Mouse (Mus musculus): ENCODE data around the gene Thsd4. TPM values are rescaled to one million over a fixed set of nuclear protein-coding genes. Genes with fewer than 3 reads are reported as not detected.

Thsd4 gene
- 5.2 and 6.0 TPM in 2 replicates for polyA plus RNA-seq (2015; fragmentation: Nextera tagmentation; extraction: Ambion mirVana)

DNA sequence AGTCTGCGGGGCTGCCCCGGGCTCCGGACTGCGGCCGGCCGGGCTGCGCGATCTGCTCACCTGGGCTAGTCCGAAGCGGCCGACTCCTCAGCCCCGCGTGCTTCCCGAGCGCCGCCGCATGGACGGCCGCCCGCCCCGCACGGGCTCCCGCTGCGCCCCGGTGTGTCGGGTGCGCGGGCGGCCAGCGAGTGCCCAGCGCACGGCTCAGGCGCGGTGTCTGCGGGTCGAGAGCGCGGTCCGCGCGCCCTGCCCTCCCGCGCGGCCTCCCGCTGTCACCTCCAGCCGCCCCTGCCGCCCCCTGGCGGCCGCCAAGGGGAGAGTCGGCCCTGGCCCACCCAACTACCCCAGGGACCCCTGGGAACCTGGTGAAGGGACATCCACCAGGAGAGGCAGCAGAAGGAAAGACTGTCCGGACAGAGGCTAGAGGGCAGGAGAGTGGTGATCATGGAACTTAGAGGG lies at the start of gene Thsd4:
TSS of gene Thsd4 (minus strand) at position 241 of the 459 bp plus-strand sequence.
- peak; percentile 65; the same call in 1 of the 2 replicates for ATAC-seq
- under 1% methylated on average over 38 of the region's 51 CpGs for WGBS
- peaks cover 44% of the 10 kb centered on the region for H3K27me3 ChIP-seq
- no peaks in the 10 kb centered on the region for H3K9me3 ChIP-seq (replicated peaks)
- no peaks in the 10 kb centered on the region for H3K36me3 ChIP-seq (ENCODE audit: poor library complexity, severe bottlenecking)
- H3K4me3 ChIP-seq: peak within 1 kb of the TSS; percentile 57
- no peak within 1 kb of the TSS for H3K27ac ChIP-seq
- peak within 1 kb of the TSS; percentile 85 for H3K4me2 ChIP-seq
- peak within 1 kb of the TSS; percentile 70 for H3K9ac ChIP-seq
- peaks cover 42% of the 10 kb centered on the region for H3K4me1 ChIP-seq

DNA sequence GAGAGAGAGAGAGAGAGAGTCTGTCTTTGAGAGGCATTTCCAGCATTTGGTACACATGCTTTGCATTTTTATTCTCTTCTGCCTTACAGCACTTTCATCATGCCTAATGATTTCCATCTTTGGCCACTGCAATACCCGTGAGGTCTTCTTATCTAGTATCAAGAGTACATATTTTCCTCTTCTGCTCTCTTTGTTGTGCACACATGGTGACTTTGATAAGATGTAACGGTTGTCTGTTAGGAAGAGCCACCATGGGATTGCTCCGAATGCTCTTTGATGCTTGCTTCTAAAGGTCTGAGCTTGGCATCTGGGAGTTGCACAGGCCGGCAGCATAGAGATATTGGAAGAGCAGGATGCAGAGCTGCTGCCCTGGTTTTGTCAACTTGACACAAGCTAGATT lies 49.2 kb upstream of the Thsd4 start:
- Histone ChIP-seq H3K36me3 (ENCODE audit: poor library complexity, severe bottlenecking) (0 out of 2 replicates have a peak, but pooled peaks cover 2% of the 10 kb centered on the region), H3K4me2 (no peak overlapping the region), H3K27ac (no peak overlapping the region), H3K4me1 (no peaks in the 10 kb centered on the region), H3K9ac (no peak overlapping the region), H3K9me3 (replicated peaks) (no peaks in the 10 kb centered on the region), H3K4me3 (no peak overlapping the region), H3K27me3 (no peaks in the 10 kb centered on the region)
- no peak for ATAC-seq
- 91% methylated on average over 4 of the region's 4 CpGs for WGBS

DNA sequence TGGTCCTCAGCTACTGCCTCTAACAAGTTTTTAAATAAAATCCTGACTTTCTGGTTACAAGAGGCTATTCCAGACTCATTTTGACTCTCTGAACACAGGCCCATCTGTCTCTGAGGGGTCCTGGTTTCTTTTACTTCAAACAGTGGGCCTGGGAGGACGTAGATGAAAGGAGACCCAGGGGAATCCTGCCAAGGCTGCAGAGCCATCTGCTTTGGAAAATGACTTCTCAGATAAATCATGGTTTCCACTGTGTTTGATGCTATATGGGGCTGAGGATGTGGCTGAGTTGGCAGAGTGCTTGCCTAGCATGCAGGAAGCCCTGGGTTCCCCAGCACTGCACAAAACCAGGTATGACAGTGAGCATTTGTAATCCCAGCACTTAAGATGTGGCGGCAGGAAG lies 47.5 kb upstream of the Thsd4 start:
- no peaks in the 10 kb centered on the region for H3K9me3 ChIP-seq (replicated peaks)
- no peak overlapping the region for H3K4me2 ChIP-seq
- 79% methylated on average over 2 of the region's 2 CpGs for WGBS
- ATAC-seq: no peak
- no peaks in the 10 kb centered on the region for H3K27me3 ChIP-seq
- no peaks in the 10 kb centered on the region for H3K4me1 ChIP-seq
- no peak overlapping the region for H3K4me3 ChIP-seq
- H3K36me3 ChIP-seq (ENCODE audit: poor library complexity, severe bottlenecking): 0 out of 2 replicates have a peak, but pooled peaks cover 2% of the 10 kb centered on the region
- H3K27ac ChIP-seq: no peak overlapping the region
- no peak overlapping the region for H3K9ac ChIP-seq

DNA sequence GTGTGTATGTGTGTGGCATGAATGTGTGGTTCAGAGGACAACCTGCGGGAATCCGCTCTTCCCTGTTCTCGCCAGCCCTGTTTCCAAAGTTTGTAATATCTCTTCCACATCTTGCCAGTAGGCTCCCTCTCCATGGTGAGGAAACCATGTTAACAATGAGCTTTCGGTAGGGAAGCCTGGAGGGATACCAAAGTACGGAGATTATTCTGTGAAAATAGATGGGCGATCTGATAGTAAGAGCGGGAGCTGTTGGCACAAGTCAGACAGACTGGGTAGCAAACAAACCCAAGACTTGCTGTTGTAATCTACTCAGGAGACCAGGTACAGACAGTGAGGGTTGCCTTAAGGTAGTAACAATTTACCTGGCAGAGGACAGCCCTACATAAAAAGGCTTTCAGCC lies 42.0 kb upstream of the Thsd4 start:
- no peak overlapping the region for H3K9ac ChIP-seq
- no peak overlapping the region for H3K4me3 ChIP-seq
- H3K27me3 ChIP-seq: no peaks in the 10 kb centered on the region
- WGBS: 95% methylated on average over 7 of the region's 7 CpGs
- ATAC-seq: no peak
- no peaks in the 10 kb centered on the region for H3K36me3 ChIP-seq (ENCODE audit: poor library complexity, severe bottlenecking)
- H3K27ac ChIP-seq: no peak overlapping the region
- peaks cover 4% of the 10 kb centered on the region; the same call in 1 of the 2 replicates for H3K4me1 ChIP-seq
- H3K9me3 ChIP-seq (replicated peaks): no peaks in the 10 kb centered on the region
- H3K4me2 ChIP-seq: no peak overlapping the region

DNA sequence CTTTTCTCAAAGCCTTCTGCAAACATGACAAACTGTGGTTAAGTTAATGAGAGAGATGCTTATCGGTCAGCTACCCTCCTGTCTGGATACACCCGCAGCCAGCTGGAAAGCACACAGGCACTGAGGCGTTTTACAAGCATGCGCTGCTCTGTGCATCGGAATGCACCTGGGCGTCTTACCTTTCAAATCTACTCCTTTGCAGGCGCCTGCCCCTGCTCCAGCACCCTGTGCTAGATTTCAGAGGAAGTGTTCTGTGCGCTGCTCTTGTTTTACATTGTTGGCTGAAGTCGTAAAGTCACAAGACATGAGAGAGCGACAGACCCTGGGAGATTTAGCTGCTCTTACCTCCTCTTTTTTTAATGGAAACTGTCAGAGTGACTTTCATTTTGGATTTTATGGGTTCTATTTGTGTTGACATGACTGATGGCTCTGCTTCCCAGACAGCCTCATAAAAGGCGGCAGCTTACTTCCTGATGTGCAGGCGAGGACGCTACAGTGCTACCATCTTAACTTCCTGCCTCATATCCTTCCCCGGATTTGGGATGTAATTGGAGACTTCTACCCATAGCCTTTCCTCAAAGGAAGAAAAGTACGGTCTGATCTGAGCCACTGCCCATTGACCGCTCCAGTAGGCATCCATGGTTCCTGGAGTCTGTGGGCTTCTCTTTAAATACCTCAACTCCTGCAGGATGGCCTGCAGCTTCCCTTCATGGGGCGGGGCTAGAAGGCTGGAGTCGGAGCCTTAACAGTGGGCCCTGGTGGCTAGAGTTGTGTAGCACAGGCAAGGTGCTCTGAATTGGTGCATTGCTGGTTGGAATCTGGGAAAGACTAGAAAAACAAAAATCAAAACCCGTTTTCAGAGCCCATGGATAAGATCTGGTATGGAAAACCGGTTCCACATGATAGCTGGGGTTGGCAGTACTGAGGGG lies 40.9 kb upstream of the Thsd4 start:
- no peaks in the 10 kb centered on the region for H3K27me3 ChIP-seq
- peaks cover 4% of the 10 kb centered on the region; the same call in 1 of the 2 replicates for H3K4me1 ChIP-seq
- no peak overlapping the region for H3K9ac ChIP-seq
- no peaks in the 10 kb centered on the region for H3K9me3 ChIP-seq (replicated peaks)
- WGBS: 81% methylated on average over 20 of the region's 20 CpGs
- no peak overlapping the region for H3K4me2 ChIP-seq
- ATAC-seq: no peak
- H3K36me3 ChIP-seq (ENCODE audit: poor library complexity, severe bottlenecking): no peaks in the 10 kb centered on the region
- no peak overlapping the region for H3K27ac ChIP-seq
- H3K4me3 ChIP-seq: no peak overlapping the region

DNA sequence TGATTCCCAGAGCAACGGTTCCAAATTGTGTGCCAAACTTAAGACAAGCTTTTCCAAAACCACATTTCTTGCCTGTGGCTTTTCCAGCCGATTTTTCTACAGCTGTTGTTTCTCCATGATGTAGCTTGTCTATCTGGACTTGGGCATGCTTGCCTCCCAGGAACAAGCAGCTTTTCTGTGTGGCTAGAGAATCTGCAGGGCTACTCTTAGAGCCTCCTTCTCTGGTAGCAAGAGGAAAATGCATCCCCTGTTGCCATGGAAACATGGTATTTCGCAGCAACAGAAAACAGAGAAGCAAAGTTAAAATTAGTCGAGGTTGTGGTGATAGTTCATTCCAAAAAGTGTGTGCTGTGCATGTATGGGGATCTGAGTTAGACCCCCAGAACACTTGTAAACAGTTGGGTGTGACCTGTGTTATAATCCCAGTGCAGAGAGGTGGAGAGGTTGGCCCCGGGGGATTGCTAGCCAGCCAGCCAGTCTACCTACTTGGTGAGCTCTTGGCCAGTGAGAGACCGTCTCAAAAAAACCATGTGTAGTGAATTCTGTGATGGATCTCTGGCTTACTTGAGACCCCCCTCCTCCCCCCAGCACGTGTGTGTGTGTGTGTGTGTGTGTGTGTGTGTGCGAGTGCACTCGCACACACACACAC lies 39.9 kb upstream of the Thsd4 start:
- Histone ChIP-seq H3K27ac (no peak overlapping the region), H3K27me3 (no peaks in the 10 kb centered on the region), H3K9me3 (replicated peaks) (no peaks in the 10 kb centered on the region), H3K9ac (no peak overlapping the region), H3K4me3 (no peak overlapping the region), H3K36me3 (ENCODE audit: poor library complexity, severe bottlenecking) (no peaks in the 10 kb centered on the region), H3K4me1 (peaks cover 4% of the 10 kb centered on the region; the same call in 1 of the 2 replicates), H3K4me2 (no peak overlapping the region)
- WGBS: 71% methylated on average over 8 of the region's 9 CpGs
- ATAC-seq: no peak

DNA sequence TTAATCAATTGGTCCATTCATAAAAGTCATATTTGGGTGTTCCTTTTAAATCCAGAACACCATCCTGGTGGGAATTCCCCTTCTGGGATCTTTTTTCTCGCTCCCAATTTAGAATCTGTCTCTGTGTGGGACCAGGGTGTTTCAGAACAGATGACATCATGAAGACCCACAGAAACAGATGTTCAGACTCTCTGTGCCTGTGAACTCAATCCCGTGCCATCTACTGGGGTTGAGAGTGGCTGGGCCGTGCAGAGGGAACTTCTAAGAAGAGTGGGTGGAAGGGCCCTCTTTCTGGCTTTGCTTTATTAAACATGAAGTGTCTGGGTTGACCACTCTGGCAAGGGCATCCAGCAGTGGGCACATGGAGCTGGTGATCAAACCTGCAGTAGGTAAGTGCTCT lies 36.7 kb upstream of the Thsd4 start:
- H3K36me3 ChIP-seq (ENCODE audit: poor library complexity, severe bottlenecking): no peaks in the 10 kb centered on the region
- H3K27ac ChIP-seq: no peak overlapping the region
- peaks cover 4% of the 10 kb centered on the region; the same call in 1 of the 2 replicates for H3K4me1 ChIP-seq
- no peak for ATAC-seq
- no peak overlapping the region for H3K4me2 ChIP-seq
- H3K9me3 ChIP-seq (replicated peaks): no peaks in the 10 kb centered on the region
- no peaks in the 10 kb centered on the region for H3K27me3 ChIP-seq
- WGBS: 82% methylated on average over 3 of the region's 3 CpGs
- no peak overlapping the region for H3K4me3 ChIP-seq
- H3K9ac ChIP-seq: no peak overlapping the region

DNA sequence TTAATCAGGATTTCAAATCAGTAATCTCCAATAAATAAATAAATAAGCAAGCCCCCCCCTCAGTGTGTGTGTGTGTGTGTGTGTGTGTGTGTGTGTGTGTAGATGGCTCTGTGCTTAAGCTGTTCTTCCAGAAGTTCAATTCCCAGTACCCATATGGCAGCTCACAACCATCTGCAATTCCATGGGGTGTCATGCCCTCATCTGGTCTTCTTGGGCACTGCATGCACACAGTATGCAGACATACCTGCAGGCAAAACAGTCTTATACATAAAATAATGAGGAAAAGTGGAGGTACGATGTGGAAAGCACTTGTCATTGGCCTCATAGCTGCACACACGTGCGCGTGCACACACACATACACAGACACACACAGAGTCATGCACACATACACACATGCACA lies 29.4 kb upstream of the Thsd4 start:
- Histone ChIP-seq H3K36me3 (ENCODE audit: poor library complexity, severe bottlenecking) (no peaks in the 10 kb centered on the region), H3K4me2 (no peak overlapping the region), H3K27me3 (no peaks in the 10 kb centered on the region), H3K9ac (no peak overlapping the region), H3K4me3 (no peak overlapping the region), H3K9me3 (replicated peaks) (no peaks in the 10 kb centered on the region), H3K27ac (no peak overlapping the region), H3K4me1 (no peaks in the 10 kb centered on the region)
- no peak for ATAC-seq
- 94% methylated on average over 4 of the region's 4 CpGs for WGBS

DNA sequence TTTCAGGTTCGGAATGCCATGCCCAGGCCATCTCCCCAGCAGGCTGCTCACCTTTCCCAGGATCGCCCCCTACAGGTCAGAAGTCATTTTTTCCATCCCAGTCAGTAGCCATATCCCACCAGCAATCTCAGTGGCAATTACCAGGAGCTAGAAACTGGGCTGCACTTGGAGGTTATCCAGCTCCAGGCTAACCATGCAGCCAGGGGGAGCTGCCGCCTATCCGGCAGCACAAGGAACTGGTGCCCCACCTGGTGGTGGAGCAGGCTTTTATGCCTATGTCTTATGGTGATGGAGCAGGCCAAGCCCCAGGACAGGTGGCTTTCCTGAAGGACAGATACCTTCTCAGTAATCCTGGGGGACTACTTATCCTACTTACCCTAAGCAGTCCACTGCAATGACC lies 26.3 kb upstream of the Thsd4 start:
- 22% methylated on average over 4 of the region's 4 CpGs for WGBS
- Histone ChIP-seq H3K4me3 (no peak overlapping the region), H3K36me3 (ENCODE audit: poor library complexity, severe bottlenecking) (no peaks in the 10 kb centered on the region), H3K4me1 (no peaks in the 10 kb centered on the region), H3K9ac (no peak overlapping the region), H3K4me2 (no peak overlapping the region), H3K27ac (no peak overlapping the region), H3K9me3 (replicated peaks) (no peaks in the 10 kb centered on the region), H3K27me3 (no peaks in the 10 kb centered on the region)
- no peak for ATAC-seq

DNA sequence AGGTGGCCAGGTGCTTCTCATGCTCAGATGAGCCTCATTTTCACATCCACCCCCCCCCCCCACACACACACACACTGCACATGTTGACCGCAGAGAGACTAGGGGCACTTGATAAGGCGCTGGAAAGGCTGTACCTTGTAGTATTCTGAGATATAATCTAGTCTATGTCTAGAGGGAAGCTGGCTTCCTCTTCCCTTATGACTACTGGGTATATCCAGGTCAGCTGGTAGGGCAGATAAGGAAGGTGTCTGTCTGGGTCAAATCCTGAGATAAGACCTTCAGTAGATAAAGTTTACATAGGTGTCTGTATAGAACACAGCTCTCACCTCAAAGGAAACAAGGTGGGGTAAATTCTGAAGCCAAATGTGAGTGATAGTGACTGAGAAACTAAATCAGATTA lies 24.3 kb upstream of the Thsd4 start:
- Histone ChIP-seq H3K4me2 (no peak overlapping the region), H3K9ac (no peak overlapping the region), H3K4me3 (no peak overlapping the region), H3K27me3 (no peaks in the 10 kb centered on the region), H3K4me1 (no peaks in the 10 kb centered on the region), H3K36me3 (ENCODE audit: poor library complexity, severe bottlenecking) (no peaks in the 10 kb centered on the region), H3K27ac (no peak overlapping the region), H3K9me3 (replicated peaks) (no peaks in the 10 kb centered on the region)
- ATAC-seq: no peak
- 89% methylated on average over 2 of the region's 2 CpGs for WGBS

DNA sequence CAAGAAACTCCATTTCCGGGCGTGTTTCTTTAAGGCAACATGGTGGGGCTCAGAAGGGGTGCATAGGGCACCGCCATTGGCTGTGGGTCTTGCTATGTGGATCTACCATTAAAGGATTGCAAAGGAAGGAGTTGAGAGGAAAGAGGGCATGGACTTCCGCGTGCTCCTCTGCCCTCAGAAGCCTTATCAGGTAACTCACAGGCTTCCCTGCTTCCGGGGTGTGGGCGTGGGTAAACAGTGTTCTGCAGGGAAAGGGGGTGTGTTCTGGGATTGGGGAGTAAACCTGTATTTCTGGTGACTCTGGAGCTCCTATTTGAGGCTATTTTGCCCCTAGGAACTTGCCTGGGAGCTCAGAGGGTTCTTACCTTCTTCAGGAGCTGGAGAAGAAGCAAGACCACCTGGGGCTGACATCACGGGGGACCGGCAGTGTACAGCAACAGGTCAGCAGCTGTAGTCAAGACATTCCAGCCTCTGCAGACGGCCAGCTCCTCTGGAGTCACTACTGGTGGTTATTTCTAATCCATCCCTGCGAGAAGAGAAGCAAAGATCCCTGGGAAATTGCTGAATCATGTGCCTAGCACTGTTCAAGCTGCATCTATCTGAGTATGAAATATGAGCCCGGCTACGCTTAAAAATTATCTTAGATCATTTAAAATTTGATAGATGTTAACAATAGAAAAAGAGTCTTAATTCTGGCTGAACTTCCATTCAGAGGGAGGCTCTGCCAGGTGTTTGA lies 23.7 kb upstream of the Thsd4 start:
- no peak for ATAC-seq
- Histone ChIP-seq H3K9me3 (replicated peaks) (no peaks in the 10 kb centered on the region), H3K4me3 (no peak overlapping the region), H3K4me1 (no peaks in the 10 kb centered on the region), H3K4me2 (no peak overlapping the region), H3K27ac (no peak overlapping the region), H3K36me3 (ENCODE audit: poor library complexity, severe bottlenecking) (no peaks in the 10 kb centered on the region), H3K9ac (no peak overlapping the region), H3K27me3 (no peaks in the 10 kb centered on the region)
- 88% methylated on average over 13 of the region's 13 CpGs for WGBS
